Comparison of ENCODE assay signal across 8 mouse cellular contexts in the genomic region with DNA sequence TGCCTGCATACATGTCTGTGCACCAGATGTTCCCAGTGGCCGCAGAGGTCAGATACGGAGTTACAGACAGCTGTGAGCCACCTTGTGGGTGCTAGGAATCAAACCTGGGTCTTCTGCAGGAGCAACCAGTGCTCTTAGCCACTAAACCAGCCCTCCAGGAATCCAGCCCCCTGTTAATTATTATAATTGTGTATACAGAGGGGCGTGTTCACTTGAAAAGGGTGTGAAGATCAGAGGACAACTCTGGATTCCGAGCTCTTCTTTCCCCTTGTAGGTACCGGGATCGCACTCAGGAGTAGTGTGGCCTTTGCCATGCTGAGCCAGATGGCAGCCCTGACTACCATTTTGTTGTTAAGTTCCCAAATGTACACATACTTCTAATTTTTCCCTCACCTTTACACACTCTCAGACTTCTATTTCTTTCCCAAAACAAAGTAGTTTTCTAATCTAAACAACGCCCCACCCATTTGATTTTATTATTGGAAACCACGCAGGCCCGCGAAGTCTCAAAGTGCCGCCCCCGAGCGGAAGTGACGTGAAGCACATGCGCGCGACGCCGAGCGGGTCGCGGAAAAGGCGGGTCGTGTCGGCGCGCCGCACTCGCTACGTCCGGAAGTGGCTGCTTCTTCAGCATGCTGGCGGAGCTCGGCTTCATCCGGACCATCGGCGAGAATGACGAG. TPM values are rescaled to one million over a fixed set of nuclear protein-coding genes. Genes with fewer than 3 reads are reported as not detected.
A peak's percentile ranks its signal among the peaks of the same experiment; 100 is the strongest.
DNase-seq lines count a peak whose midpoint lies in the region; ATAC-seq and TF ChIP-seq lines count a peak whose summit lies in the region.

A gene (plus strand): TSS at position 492 of the 680 bp plus-strand sequence.

- 1% methylated on average over 37 of the region's 37 CpGs for whole genome bisulfite sequencing in cerebellum, adult 2 months
- 2% methylated on average over 37 of the region's 37 CpGs for WGBS in forebrain, postnatal 0 days
- 1% methylated on average over 37 of the region's 37 CpGs for WGBS in lung, embryonic 15.5 days

- peaks cover 5 to 8% of the 10 kb centered on the region in 2 experiments; a peak in 3 of 4 replicates for H3K36me3 ChIP-seq in MEL (ENCODE audit: control insufficient read depth in 1 of 2, insufficient read depth in 2 of 2, low read length in 2 of 2)
- peaks cover 17% of the 10 kb centered on the region for H3K36me3 ChIP-seq in forebrain, postnatal 0 days (ENCODE audit: insufficient read depth)
- peaks cover 17% of the 10 kb centered on the region for H3K36me3 ChIP-seq in lung, embryonic 15.5 days

- no peak for TF ChIP-seq EP300 in MEL (IDR thresholded peaks at IDR 0.05; ENCODE audit: low read depth in 1 of 2, low read length in 2 of 2)

- peaks cover 4 to 9% of the 10 kb centered on the region in 2 experiments for H3K4me1 ChIP-seq in MEL (ENCODE audit: control insufficient read depth in 1 of 2, insufficient read depth in 2 of 2, low read length in 2 of 2)
- no peaks in the 10 kb centered on the region for H3K4me1 ChIP-seq in cerebellum, adult 2 months (ENCODE audit: control insufficient read depth, insufficient read depth, low read length)
- H3K4me1 ChIP-seq in forebrain, postnatal 0 days (ENCODE audit: insufficient read depth) = 0 out of 2 replicates have a peak, but pooled peaks cover 10% of the 10 kb centered on the region
- peaks cover 12% of the 10 kb centered on the region for H3K4me1 ChIP-seq in lung, embryonic 15.5 days

- H3K4me3 ChIP-seq in MEL (ENCODE audit: control insufficient read depth in 1 of 2, insufficient read depth in 1 of 2, low read depth in 2 of 2, low read length in 2 of 2) = peak within 1 kb of the TSS; percentile 80 to 81
- H3K4me3 ChIP-seq in cerebellum, adult 2 months (replicated peaks; ENCODE audit: insufficient read depth, low read depth, low read length) = peak within 1 kb of the TSS; percentile 87
- H3K4me3 ChIP-seq in forebrain, postnatal 0 days (ENCODE audit: low read depth, low read length) = peak within 1 kb of the TSS; percentile 89
- peak within 1 kb of the TSS; percentile 90 for H3K4me3 ChIP-seq in lung, embryonic 15.5 days

- H3K4me2 ChIP-seq in forebrain, postnatal 0 days (ENCODE audit: low read depth) = peak within 1 kb of the TSS; percentile 85
- H3K4me2 ChIP-seq in lung, embryonic 15.5 days = peak within 1 kb of the TSS; percentile 81

- TF ChIP-seq CTCF in MEL (IDR thresholded peaks at IDR 0.05 in 2 of 3, conservative IDR thresholded peaks at IDR 0.05 in 1 of 3; ENCODE audit: control insufficient read depth in 1 of 3, insufficient read depth in 1 of 3, low read depth in 2 of 3, low read length in 3 of 3, poor library complexity in 1 of 3, severe bottlenecking in 1 of 3) = no peak; a peak in 1 of 6 replicates
- TF ChIP-seq CTCF in cerebellum, adult 2 months (IDR thresholded peaks at IDR 0.05; ENCODE audit: borderline replicate concordance, insufficient read depth, low read depth, low read length) = no peak
- 0 out of 2 replicates have a peak, but pooled peaks have one; percentile 26 for TF ChIP-seq CTCF in forebrain, postnatal 0 days (IDR thresholded peaks at IDR 0.05; ENCODE audit: low read depth)

- ATAC-seq in forebrain, postnatal 0 days = peak; percentile 98
- peak; percentile 89 for ATAC-seq in lung, embryonic 15.5 days (ENCODE audit: borderline replicate concordance, extremely low read depth, low FRiP score, low TSS enrichment)

- H3K27me3 ChIP-seq in MEL (ENCODE audit: control insufficient read depth in 1 of 2, insufficient read depth in 2 of 2, low read length in 2 of 2) = no peaks in the 10 kb centered on the region
- no peaks in the 10 kb centered on the region for H3K27me3 ChIP-seq in cerebellum, adult 2 months (ENCODE audit: control insufficient read depth, insufficient read depth, low read length)
- no peaks in the 10 kb centered on the region for H3K27me3 ChIP-seq in forebrain, postnatal 0 days (ENCODE audit: insufficient read depth, low read length)
- no peaks in the 10 kb centered on the region for H3K27me3 ChIP-seq in lung, embryonic 15.5 days

- peak within 1 kb of the TSS; percentile 83 for H3K9ac ChIP-seq in MEL (ENCODE audit: control insufficient read depth, low read depth, low read length, poor library complexity, severe bottlenecking)
- peak within 1 kb of the TSS; percentile 79 for H3K9ac ChIP-seq in forebrain, postnatal 0 days
- peak within 1 kb of the TSS; percentile 76 for H3K9ac ChIP-seq in lung, embryonic 15.5 days

- peak within 1 kb of the TSS; percentile 80 for H3K27ac ChIP-seq in MEL (ENCODE audit: control insufficient read depth, low read depth, low read length)
- H3K27ac ChIP-seq in cerebellum, adult 2 months (ENCODE audit: insufficient read depth, low read length) = peak within 1 kb of the TSS; percentile 5; the same call in 1 of the 2 replicates
- H3K27ac ChIP-seq in forebrain, postnatal 0 days (ENCODE audit: low read depth, low read length) = peak within 1 kb of the TSS; percentile 67
- peak within 1 kb of the TSS; percentile 77 for H3K27ac ChIP-seq in lung, embryonic 15.5 days

- no peak for TF ChIP-seq RAD21 in MEL (IDR thresholded peaks at IDR 0.05; ENCODE audit: low read depth, low read length)

- DNase-seq in MEL (ENCODE audit: low read depth, low spot score) = peak; percentile 97
- DNase-seq in cerebellum, adult 2 months = peak; percentile 91 to 93
- DNase-seq in forebrain, postnatal 0 days = peak; percentile 97
- peak; percentile 94 for DNase-seq in heart, postnatal 4 days
- DNase-seq in layer of hippocampus, adult 8-10 months (ENCODE audit: low spot score in 2 of 2) = peak; percentile 85 to 89
- peak; percentile 81 for DNase-seq in ovary, adult 18-20 months (ENCODE audit: low spot score)
- DNase-seq in thymus, postnatal 0 days (ENCODE audit: low spot score) = peak; percentile 95

- TF ChIP-seq POLR2A in MEL (IDR thresholded peaks at IDR 0.05; ENCODE audit: control insufficient read depth in 1 of 2, insufficient read depth in 1 of 2, low read depth in 1 of 2, low read length in 2 of 2, poor library complexity in 1 of 2) = peak in 1 of 2 experiments; percentile 93; a peak in 2 of 4 replicates
- peak; percentile 66 for TF ChIP-seq POLR2A in cerebellum, adult 2 months (IDR thresholded peaks at IDR 0.05; ENCODE audit: borderline replicate concordance, insufficient read depth, low read length)

- H3K9me3 ChIP-seq in MEL (replicated peaks; ENCODE audit: insufficient read depth, low read length) = no peaks in the 10 kb centered on the region
- no peaks in the 10 kb centered on the region for H3K9me3 ChIP-seq in forebrain, postnatal 0 days (ENCODE audit: low read length)
- no peaks in the 10 kb centered on the region for H3K9me3 ChIP-seq in lung, embryonic 15.5 days

- peaks cover 30% of the 10 kb centered on the region for H3K79me2 ChIP-seq in MEL (ENCODE audit: control insufficient read depth, insufficient read depth, low read length, poor library complexity)

TF ChIP-seq in MEL, 35 proteins besides CTCF, POLR2A, EP300 and RAD21 (continues in another document):
- TF ChIP-seq MAZ (IDR thresholded peaks at IDR 0.05; ENCODE audit: low read depth, low read length) (no peak; the same call in 1 of the 2 replicates), POLR2AphosphoS2 (IDR thresholded peaks at IDR 0.05; ENCODE audit: low read length) (peak; percentile 89; the same call in 1 of the 2 replicates), E2F4 (IDR thresholded peaks at IDR 0.05; ENCODE audit: borderline replicate concordance, low read depth, low read length) (0 out of 2 replicates have a peak, but pooled peaks have one; percentile 73), KAT2A (conservative IDR thresholded peaks at IDR 0.05; ENCODE audit: low read depth, low read length) (peak; percentile 76; the same call in 1 of the 2 replicates), NELFE (IDR thresholded peaks at IDR 0.05; ENCODE audit: low read depth, low read length) (peak; percentile 90), ZKSCAN1 (IDR thresholded peaks at IDR 0.05; ENCODE audit: low read depth, low read length) (no peak), TCF12 (IDR thresholded peaks at IDR 0.05; ENCODE audit: low read depth, low read length) (peak; percentile 53; the same call in 1 of the 2 replicates), ZMIZ1 (IDR thresholded peaks at IDR 0.05; ENCODE audit: low read depth, low read length) (peak; percentile 70), ZC3H11A (IDR thresholded peaks at IDR 0.05; ENCODE audit: low read depth, low read length) (no peak), BHLHE40 (IDR thresholded peaks at IDR 0.05; ENCODE audit: borderline replicate concordance, low read depth, low read length) (no peak), NRF1 (IDR thresholded peaks at IDR 0.05; ENCODE audit: insufficient read depth, low read depth, low read length, poor library complexity, severe bottlenecking) (peak; percentile 87), HCFC1 (IDR thresholded peaks at IDR 0.05; ENCODE audit: low read depth, low read length) (peak; percentile 97), GABPA (IDR thresholded peaks at IDR 0.05; ENCODE audit: low read depth, low read length) (no peak), MAX (IDR thresholded peaks at IDR 0.05; ENCODE audit: low read length) (peak; percentile 88), TBP (IDR thresholded peaks at IDR 0.05; ENCODE audit: low read depth, low read length) (peak; percentile 47; the same call in 1 of the 2 replicates), MXI1 (IDR thresholded peaks at IDR 0.05; ENCODE audit: low read depth, low read length) (peak; percentile 98), MYC (IDR thresholded peaks at IDR 0.05; ENCODE audit: low read depth, low read length) (peak; percentile 91), ETS1 (IDR thresholded peaks at IDR 0.05; ENCODE audit: low read depth, low read length) (peak; percentile 46; the same call in 1 of the 2 replicates), ELF1 (IDR thresholded peaks at IDR 0.05; ENCODE audit: low read depth, low read length) (peak; percentile 96), RCOR1 (IDR thresholded peaks at IDR 0.05; ENCODE audit: low read depth, low read length) (no peak), SIN3A (IDR thresholded peaks at IDR 0.05; ENCODE audit: low read length) (peak; percentile 98), GATA1 (IDR thresholded peaks at IDR 0.05; ENCODE audit: low read depth, low read length) (no peak)

RNA-seq across cellular contexts. Expression of the gene that starts here (rescaled TPM):
- 125 and 143 TPM in 2 replicates for total RNA-seq in MEL (2012; rRNA removed)
- 100 to 1,000 TPM in 1 of 2 experiments, 10 to 100 TPM in 1; 61.7 to 181 TPM for polyA plus RNA-seq in MEL (2012; ENCODE audit: insufficient read depth in 1 of 2, insufficient read length in 2 of 2, low read depth in 1 of 2, low replicate concordance in 2 of 2, missing spikeins in 1 of 2)
- 33.5 TPM in 2 replicates for polyA plus RNA-seq in cerebellum, adult 2 months (2012; rRNA removed)
- total RNA-seq in forebrain, postnatal 0 days (2014; rRNA removed) = 37.9 and 42.5 TPM in 2 replicates
- polyA plus RNA-seq in forebrain, postnatal 0 days (2015; fragmentation: Nextera tagmentation; extraction: Ambion mirVana) = 28.4 and 36.9 TPM in 2 replicates
- 10 to 100 TPM; 22.0 to 23.6 TPM for total RNA-seq in heart, postnatal 4 days (2021)
- total RNA-seq in layer of hippocampus, adult 8-10 months (2022) = 10 to 100 TPM; 30.4 to 34.8 (median 33.5) TPM
- polyA plus RNA-seq in lung, embryonic 15.5 days (2015; fragmentation: Nextera tagmentation; extraction: Ambion mirVana) = 45.2 and 49.2 TPM in 2 replicates
- polyA plus RNA-seq in thymus, postnatal 0 days (2015; fragmentation: Nextera tagmentation; extraction: Ambion mirVana) = 51.6 and 56.4 TPM in 2 replicates

Comparison
In these comparisons a context has a peak if more than half of its experiments do, and no peak if none do; other contexts are left out.
1. Peak in every context shown above with its lines: DNase-seq, ATAC-seq, H3K4me3 ChIP-seq and H3K27ac ChIP-seq.
2. H3K27ac ChIP-seq: peak in every context shown above with its lines; median percentile 80 in MEL; 77 in lung, embryonic 15.5 days; 67 in forebrain, postnatal 0 days; 5 in cerebellum, adult 2 months.